Comparison of ENCODE assay signal across 17 mouse cellular contexts in the genomic region with DNA sequence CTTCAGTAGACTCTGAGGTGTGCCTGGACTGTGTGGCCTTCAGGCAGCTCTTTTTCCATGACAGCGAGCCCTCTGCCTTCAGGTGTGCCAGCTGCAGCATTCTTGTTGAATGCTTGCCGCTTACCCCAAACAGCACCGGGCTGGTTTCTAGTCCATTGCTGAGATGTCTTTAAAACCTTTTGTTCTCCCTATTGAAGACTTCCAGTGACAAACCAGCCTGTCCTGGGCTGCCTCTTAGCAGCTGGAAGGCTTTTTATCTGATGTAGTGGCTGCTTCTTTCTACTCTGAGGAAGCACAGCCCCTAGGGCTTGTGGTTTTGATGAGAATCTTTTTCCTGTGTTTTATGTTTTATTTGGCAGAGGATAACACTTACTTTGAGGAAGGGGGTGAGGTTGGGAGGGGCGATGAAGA. TPM values are rescaled to one million over a fixed set of nuclear protein-coding genes. Genes with fewer than 3 reads are reported as not detected.
A peak's percentile ranks its signal among the peaks of the same experiment; 100 is the strongest.
DNase-seq lines count a peak whose midpoint lies in the region; ATAC-seq lines count a peak whose summit lies in the region.
"Had no signal": no experiment of that assay in that cellular context is flagged by ENCODE, and none has a peak within 500 bp of the region (broad histone marks: within the 10 kb centered on the region; RNA-seq: fewer than 3 reads in every experiment).

No protein-coding gene starts in this region.

- no peak overlapping the region for H3K27ac ChIP-seq in kidney, embryonic 14.5 days (ENCODE audit: low read depth, low read length)
- H3K27ac ChIP-seq in intestine, embryonic 16.5 days (ENCODE audit: low read length), result no peak overlapping the region
- H3K27ac ChIP-seq: hindbrain, postnatal 0 days; limb, embryonic 13.5 days; midbrain, embryonic 15.5 days; stomach, embryonic 15.5 days had no signal

- no peak overlapping the region for H3K4me3 ChIP-seq in kidney, embryonic 14.5 days (ENCODE audit: low read length)
- H3K4me3 ChIP-seq in intestine, embryonic 16.5 days (ENCODE audit: low read length), result no peak overlapping the region
- H3K4me3 ChIP-seq: erythroblast, embryonic 14.5 days; limb, embryonic 13.5 days; midbrain, embryonic 15.5 days; stomach, embryonic 15.5 days had no signal

- no peaks in the 10 kb centered on the region for H3K27me3 ChIP-seq in kidney, embryonic 14.5 days (ENCODE audit: control insufficient read depth, insufficient read depth, low read length)
- no peaks in the 10 kb centered on the region for H3K27me3 ChIP-seq in intestine, embryonic 16.5 days (replicated peaks; ENCODE audit: control insufficient read depth, insufficient read depth, low read length)
- H3K27me3 ChIP-seq: limb, embryonic 13.5 days; midbrain, embryonic 15.5 days; stomach, embryonic 15.5 days had no signal

- H3K4me1 ChIP-seq in kidney, embryonic 14.5 days (ENCODE audit: control insufficient read depth, insufficient read depth, low read length), result peaks cover 49% of the 10 kb centered on the region
- H3K4me1 ChIP-seq in intestine, embryonic 16.5 days (ENCODE audit: control insufficient read depth, insufficient read depth, low read length), result peaks cover 26% of the 10 kb centered on the region

- 0 out of 2 replicates have a peak, but pooled peaks have one; percentile 1 for ATAC-seq in kidney, embryonic 14.5 days (ENCODE audit: low FRiP score, low TSS enrichment)
- no peak for ATAC-seq in intestine, embryonic 16.5 days
- ATAC-seq: hindbrain, postnatal 0 days; midbrain, embryonic 15.5 days had no signal

- peaks cover 20% of the 10 kb centered on the region; the same call in 1 of the 2 replicates for H3K36me3 ChIP-seq in kidney, embryonic 14.5 days (ENCODE audit: control insufficient read depth, insufficient read depth, low read length)
- H3K36me3 ChIP-seq in intestine, embryonic 16.5 days (ENCODE audit: control insufficient read depth, insufficient read depth, low read length), result peaks cover 3% of the 10 kb centered on the region; the same call in 1 of the 2 replicates
- H3K36me3 ChIP-seq: midbrain, embryonic 15.5 days; stomach, embryonic 15.5 days had no signal

- peak; percentile 82 for DNase-seq in heart, adult 11 months
- DNase-seq in heart, adult 8-10 months (ENCODE audit: low spot score), result no peak
- DNase-seq in kidney, postnatal 36 days, result no peak
- peak; percentile 60 for DNase-seq in ZHBTc4 (ENCODE audit: low read depth, low spot score)
- DNase-seq in thymus, postnatal 0 days (ENCODE audit: low spot score), result peak; percentile 54
- no peak for DNase-seq in urinary bladder, adult 18-20 months (ENCODE audit: low spot score in 2 of 2)
- DNase-seq: B cell, adult 2 months; cerebellum, adult 11-12 months; lung, postnatal 36 days; retina, postnatal 1 day had no signal

- no peak overlapping the region for H3K4me2 ChIP-seq in kidney, embryonic 14.5 days (replicated peaks; ENCODE audit: low read depth, low read length)
- H3K4me2 ChIP-seq in intestine, embryonic 16.5 days (ENCODE audit: low read depth, low read length), result no peak overlapping the region
- H3K4me2 ChIP-seq: limb, embryonic 13.5 days; midbrain, embryonic 15.5 days; stomach, embryonic 15.5 days had no signal

- H3K9me3 ChIP-seq in kidney, embryonic 14.5 days (ENCODE audit: control insufficient read depth, low read length), result no peaks in the 10 kb centered on the region; the same call in 1 of the 2 replicates
- H3K9me3 ChIP-seq in intestine, embryonic 16.5 days (ENCODE audit: control insufficient read depth, low read length), result no peaks in the 10 kb centered on the region
- H3K9me3 ChIP-seq: midbrain, embryonic 15.5 days; stomach, embryonic 15.5 days had no signal

- no peak overlapping the region for H3K9ac ChIP-seq in kidney, embryonic 14.5 days (ENCODE audit: low read depth, low read length)
- H3K9ac ChIP-seq in intestine, embryonic 16.5 days (ENCODE audit: low read depth, low read length), result no peak overlapping the region
- H3K9ac ChIP-seq: limb, embryonic 13.5 days; midbrain, embryonic 15.5 days; stomach, embryonic 15.5 days had no signal

- WGBS in kidney, embryonic 14.5 days, result 56% methylated on average over 4 of the region's 4 CpGs
- WGBS in intestine, embryonic 16.5 days, result 73% methylated on average over 4 of the region's 4 CpGs

RNA-seq across cellular contexts. Expression of gene Cnn3, which starts 17.6 kb away (rescaled TPM):
- 10 to 100 TPM; 30.4 to 35.4 (median 33.8) TPM for total RNA-seq in heart, adult 8-10 months (2022)
- polyA plus RNA-seq in kidney, embryonic 14.5 days (2014; fragmentation: Nextera tagmentation; extraction: Ambion mirVana), result 570 and 666 TPM in 2 replicates
- 435 and 448 TPM in 2 replicates for polyA plus RNA-seq in thymus, postnatal 0 days (2015; fragmentation: Nextera tagmentation; extraction: Ambion mirVana)
- 334 and 375 TPM in 2 replicates for polyA plus RNA-seq in intestine, embryonic 16.5 days (2015; fragmentation: Nextera tagmentation; extraction: Ambion mirVana)

Comparison
In these comparisons a context has a peak if more than half of its experiments do, and no peak if none do; other contexts are left out.
1. DNase-seq: peak in heart, adult 11 months (single experiment), ZHBTc4 (single experiment) and thymus, postnatal 0 days (single experiment); none in heart, adult 8-10 months (single experiment), kidney, postnatal 36 days (0 of 2) and urinary bladder, adult 18-20 months (0 of 2).